Mouse (Mus musculus) heart, postnatal 0 days (tissue): ENCODE data around the gene C2cd2l. TPM values are rescaled to one million over a fixed set of nuclear protein-coding genes. Genes with fewer than 3 reads are reported as not detected.

Source experiments
- ATAC-seq: fragments of 200-750 bp; cut with Nextera tagmentation; 2 replicates; pipeline ENCODE4 v1.8.0; 2017; ENCODE audit warnings: low read depth, moderate number of reproducible peaks, moderate library complexity; ENCODE audit not compliant: insufficient read depth
- DNase-seq: peaks from one replicate; pipeline ENCODE4 v3.0.0-alpha.2; 2016; ENCODE audit warnings: low spot score
- H3K27ac ChIP-seq: fragments of 300-500 bp; sonication (generic); 2 replicates; pipeline ENCODE4 v1.5.1; 2014; ENCODE audit warnings: low read depth, mild to moderate bottlenecking
- H3K27me3 ChIP-seq: fragments of 300-500 bp; sonication (generic); 2 replicates; pipeline ENCODE4 v1.6.1; 2014; ENCODE audit warnings: low read length, mixed read lengths; ENCODE audit not compliant: control insufficient read depth, insufficient read depth
- H3K36me3 ChIP-seq: fragments of 300-500 bp; sonication (generic); replicated peaks from 2 replicates; pipeline ENCODE4 v1.6.1; 2014; ENCODE audit warnings: low read length, mixed read lengths; ENCODE audit not compliant: control insufficient read depth, insufficient read depth
- H3K4me1 ChIP-seq: fragments of 300-500 bp; sonication (generic); 2 replicates; pipeline ENCODE4 v1.6.1; 2014; ENCODE audit warnings: antibody characterized with exemption; ENCODE audit not compliant: control insufficient read depth, insufficient read depth
- H3K4me2 ChIP-seq: fragments of 300-500 bp; sonication (generic); 2 replicates; pipeline ENCODE4 v1.6.1; 2014; ENCODE audit warnings: low read depth, mild to moderate bottlenecking, low read length, moderate library complexity
- H3K4me3 ChIP-seq: fragments of 300-500 bp; sonication (generic); 2 replicates; pipeline ENCODE4 v1.5.1; 2014; ENCODE audit warnings: low read depth, low read length
- H3K9ac ChIP-seq: fragments of 300-500 bp; sonication (generic); replicated peaks from 2 replicates; pipeline ENCODE4 v1.6.1; 2014; ENCODE audit warnings: low read depth, low read length, mixed read lengths
- H3K9me3 ChIP-seq: fragments of 300-500 bp; sonication (generic); replicated peaks from 2 replicates; pipeline ENCODE4 v1.6.1; 2016; ENCODE audit warnings: low read length; ENCODE audit not compliant: control insufficient read depth
- CTCF ChIP-seq: IDR thresholded peaks from 2 replicates; pipeline ENCODE4 v1.5.1; 2016; ENCODE audit warnings: antibody characterized with exemption, control low read depth, low read depth
- EP300 ChIP-seq: IDR thresholded peaks from 2 replicates; pipeline ENCODE4 v1.6.1; 2016; ENCODE audit warnings: antibody characterized with exemption, low read depth
- WGBS: fragments of 180-500 bp; shearing (Covaris S2); extraction: QIAGEN DNeasy Blood & Tissue Kit; methylation state at CpG from one replicate; pipeline ENCODE4 v1.1.7; 2014; 5-methylcytosine and 5-hydroxymethylcytosine counted together
- microRNA-seq: library from miRNA; unstranded; fragments of <30 nt; microRNA quantifications from one replicate; pipeline ENCODE4, GENCODE M21; 2016
- polyA plus RNA-seq: library from polyadenylated mRNA; unstranded; fragments of >200 nt; fragmentation: Nextera tagmentation; extraction: Ambion mirVana; gene quantifications from 2 replicates; pipeline ENCODE4 v1.2.1, GENCODE M21; 2015
- total RNA-seq: library from RNA; depleted of rRNA; stranded (reverse); fragments of >200 nt; gene quantifications from 2 replicates; pipeline ENCODE4 v1.2.3, GENCODE M21; 2014; ENCODE audit warnings: low replicate concordance; rRNA removed

Gene C2cd2l
- total and polyA plus RNA-seq, 2 experiments from 2014 or later, result 5.0 to 16.8 TPM

GRCm38 (mm10) chr9:44267319-44268026 lies 52.6 kb downstream of the C2cd2l start:
- WGBS, result 6% methylated on average over 23 of the region's 23 CpGs
- 0 out of 2 replicates have a peak, but pooled peaks cover 5% of the 10 kb centered on the region for H3K4me1 ChIP-seq
- H3K27me3 ChIP-seq, result no peaks in the 10 kb centered on the region
- H3K4me2 ChIP-seq, result peak overlapping the region; percentile 82
- H3K36me3 ChIP-seq, result peaks cover 14% of the 10 kb centered on the region
- DNase-seq (peak; percentile 40), ATAC-seq (peak; percentile 49)
- H3K9me3 ChIP-seq, result no peaks in the 10 kb centered on the region
- H3K9ac ChIP-seq, result peak overlapping the region; percentile 85
- peak overlapping the region; percentile 61 for H3K4me3 ChIP-seq
- H3K27ac ChIP-seq, result peak overlapping the region; percentile 82
- TF ChIP-seq CTCF, result peak; percentile 25; the same call in 1 of the 2 replicates
- TF ChIP-seq EP300, result no peak

GRCm38 (mm10) chr9:44266478-44267226 lies 53.4 kb downstream of the C2cd2l start:
- H3K27me3 ChIP-seq, result no peaks in the 10 kb centered on the region
- H3K4me1 ChIP-seq, result 0 out of 2 replicates have a peak, but pooled peaks cover 5% of the 10 kb centered on the region
- no peak for TF ChIP-seq EP300
- TF ChIP-seq CTCF, result no peak
- no peak overlapping the region for H3K27ac ChIP-seq
- 71% methylated on average over 8 of the region's 8 CpGs for WGBS
- peaks cover 14% of the 10 kb centered on the region for H3K36me3 ChIP-seq
- no peak for DNase-seq
- H3K4me3 ChIP-seq, result 0 out of 2 replicates have a peak overlapping the region, but pooled peaks have one; percentile 61
- no peak for ATAC-seq
- no peak overlapping the region for H3K9ac ChIP-seq
- no peaks in the 10 kb centered on the region for H3K9me3 ChIP-seq
- H3K4me2 ChIP-seq, result peak overlapping the region; percentile 82; the same call in 1 of the 2 replicates

GRCm38 (mm10) chr9:44261388-44261787 lies 58.7 kb downstream of the C2cd2l start:
- WGBS, result 82% methylated on average over 14 of the region's 14 CpGs
- DNase-seq (no peak), ATAC-seq (no peak)
- no peaks in the 10 kb centered on the region for H3K9me3 ChIP-seq
- H3K4me3 ChIP-seq, result no peak overlapping the region
- H3K36me3 ChIP-seq, result peaks cover 14% of the 10 kb centered on the region
- TF ChIP-seq EP300, result no peak
- no peak for TF ChIP-seq CTCF
- H3K27me3 ChIP-seq, result no peaks in the 10 kb centered on the region
- H3K4me2 ChIP-seq, result no peak overlapping the region
- no peaks in the 10 kb centered on the region for H3K4me1 ChIP-seq
- H3K27ac ChIP-seq, result no peak overlapping the region
- H3K9ac ChIP-seq, result no peak overlapping the region

Small RNA genes within 50 kb of the gene (microRNA-seq; reads per million reads assigned to microRNA genes)
- not detected for gene Gm44335

Other genes starting within 250 kb of the C2cd2l start
- gene Mfrp, start 218.6 kb downstream of the C2cd2l start, total RNA-seq, result not detected in 2 replicates
- not detected in 2 replicates for gene Mfrp, start 218.6 kb downstream of the C2cd2l start, polyA plus RNA-seq
- 9.0 TPM in 2 replicates for gene C1qtnf5, start 213.0 kb downstream of the C2cd2l start, total RNA-seq
- gene C1qtnf5, start 213.0 kb downstream of the C2cd2l start, polyA plus RNA-seq, result 4.1 and 4.5 TPM in 2 replicates
- not detected in 2 replicates for gene Gm49380, start 206.8 kb downstream of the C2cd2l start, total RNA-seq
- 0.10 TPM in 1 of 2 replicates, not detected in the other for gene Gm49380, start 206.8 kb downstream of the C2cd2l start, polyA plus RNA-seq
- 13.0 and 16.6 TPM in 2 replicates for gene Rnf26, start 206.8 kb downstream of the C2cd2l start, total RNA-seq
- 13.7 and 14.1 TPM in 2 replicates for gene Rnf26, start 206.8 kb downstream of the C2cd2l start, polyA plus RNA-seq
- gene Mcam, start 185.8 kb downstream of the C2cd2l start, total RNA-seq, result 190 and 209 TPM in 2 replicates
- 47.1 and 54.2 TPM in 2 replicates for gene Mcam, start 185.8 kb downstream of the C2cd2l start, polyA plus RNA-seq
- 17.6 and 18.6 TPM in 2 replicates for gene Cbl, start 86.2 kb downstream of the C2cd2l start, total RNA-seq
- gene Cbl, start 86.2 kb downstream of the C2cd2l start, polyA plus RNA-seq, result 4.3 and 5.2 TPM in 2 replicates
- gene Ccdc153, start 79.6 kb downstream of the C2cd2l start, total RNA-seq, result not detected in 2 replicates
- 2.0 TPM in 1 of 2 replicates, not detected in the other for gene Ccdc153, start 79.6 kb downstream of the C2cd2l start, polyA plus RNA-seq
- gene Pdzd3, start 68.8 kb downstream of the C2cd2l start, total RNA-seq, result not detected in 2 replicates
- 0.07 and 0.10 TPM in 2 replicates for gene Pdzd3, start 68.8 kb downstream of the C2cd2l start, polyA plus RNA-seq
- gene Nlrx1, start 51.7 kb downstream of the C2cd2l start, total RNA-seq, result 10.4 and 15.4 TPM in 2 replicates
- gene Nlrx1, start 51.7 kb downstream of the C2cd2l start, polyA plus RNA-seq, result 8.9 and 10.2 TPM in 2 replicates
- gene Abcg4, start 31.7 kb downstream of the C2cd2l start, total RNA-seq, result 1.7 and 2.1 TPM in 2 replicates
- gene Abcg4, start 31.7 kb downstream of the C2cd2l start, polyA plus RNA-seq, result 0.49 and 0.69 TPM in 2 replicates
- gene Hinfp, start 14.6 kb downstream of the C2cd2l start, total RNA-seq, result 14.8 and 26.3 TPM in 2 replicates
- 7.6 and 9.4 TPM in 2 replicates for gene Hinfp, start 14.6 kb downstream of the C2cd2l start, polyA plus RNA-seq
- 27.6 and 33.3 TPM in 2 replicates for gene Dpagt1, start 5.7 kb upstream of the C2cd2l start, total RNA-seq
- 24.5 and 25.2 TPM in 2 replicates for gene Dpagt1, start 5.7 kb upstream of the C2cd2l start, polyA plus RNA-seq
- 285 and 447 TPM in 2 replicates for gene H2afx, start 14.4 kb upstream of the C2cd2l start, total RNA-seq
- 69.3 and 71.2 TPM in 2 replicates for gene H2afx, start 14.4 kb upstream of the C2cd2l start, polyA plus RNA-seq
- gene Hmbs, start 23.9 kb upstream of the C2cd2l start, total RNA-seq, result 61.5 and 96.3 TPM in 2 replicates
- 81.3 and 84.0 TPM in 2 replicates for gene Hmbs, start 23.9 kb upstream of the C2cd2l start, polyA plus RNA-seq
- gene Vps11, start 41.4 kb upstream of the C2cd2l start, total RNA-seq, result 25.0 and 27.8 TPM in 2 replicates
- gene Vps11, start 41.4 kb upstream of the C2cd2l start, polyA plus RNA-seq, result 17.7 TPM in 2 replicates
- 35.5 and 37.8 TPM in 2 replicates for gene Hyou1, start 59.2 kb upstream of the C2cd2l start, total RNA-seq
- 5.4 and 5.9 TPM in 2 replicates for gene Hyou1, start 59.2 kb upstream of the C2cd2l start, polyA plus RNA-seq
- gene Slc37a4, start 76.6 kb upstream of the C2cd2l start, total RNA-seq, result 83.8 and 97.2 TPM in 2 replicates
- 32.2 and 35.1 TPM in 2 replicates for gene Slc37a4, start 76.6 kb upstream of the C2cd2l start, polyA plus RNA-seq
- 302 and 464 TPM in 2 replicates for gene Rps25, start 86.9 kb upstream of the C2cd2l start, total RNA-seq
- gene Rps25, start 86.9 kb upstream of the C2cd2l start, polyA plus RNA-seq, result 1,421 and 1,578 TPM in 2 replicates
- 30.8 and 58.4 TPM in 2 replicates for gene Trappc4, start 87.3 kb upstream of the C2cd2l start, total RNA-seq
- 72.5 and 79.0 TPM in 2 replicates for gene Trappc4, start 87.3 kb upstream of the C2cd2l start, polyA plus RNA-seq
- gene Ccdc84, start 98.3 kb upstream of the C2cd2l start, total RNA-seq, result 13.7 and 45.1 TPM in 2 replicates
- gene Ccdc84, start 98.3 kb upstream of the C2cd2l start, polyA plus RNA-seq, result 17.2 and 17.7 TPM in 2 replicates
- not detected in 2 replicates for gene Foxr1, start 120.9 kb upstream of the C2cd2l start, total RNA-seq
- gene Foxr1, start 120.9 kb upstream of the C2cd2l start, polyA plus RNA-seq, result not detected in 2 replicates
- gene Upk2, start 134.7 kb upstream of the C2cd2l start, total RNA-seq, result 18.0 TPM in 1 of 2 replicates, not detected in the other
- not detected in 2 replicates for gene Upk2, start 134.7 kb upstream of the C2cd2l start, polyA plus RNA-seq
- 12.4 and 33.9 TPM in 2 replicates for gene Bcl9l, start 162.5 kb upstream of the C2cd2l start, total RNA-seq
- 4.4 and 5.2 TPM in 2 replicates for gene Bcl9l, start 162.5 kb upstream of the C2cd2l start, polyA plus RNA-seq
- not detected in 2 replicates for gene Cxcr5, start 241.6 kb upstream of the C2cd2l start, total RNA-seq
- gene Cxcr5, start 241.6 kb upstream of the C2cd2l start, polyA plus RNA-seq, result not detected in 2 replicates